Mouse (Mus musculus): ENCODE results near the gene Ntrk2. TPM values are rescaled to one million over a fixed set of nuclear protein-coding genes. Genes with fewer than 3 reads are reported as not detected.

Ntrk2 gene
- 1.1 and 1.2 TPM in 2 replicates for polyA plus RNA-seq (2012; rRNA removed)

- WGBS: under 1% methylated on average over 47 of the region's 47 CpGs
- peak; percentile 35 for DNase-seq (ENCODE audit: low read depth, low spot score)
Measured at GRCm38 (mm10) chr13:58806397-58806892, at the start of gene Ntrk2. Gene Ntrk2, plus strand, starts transcription at chr13:58806569.

DNA sequence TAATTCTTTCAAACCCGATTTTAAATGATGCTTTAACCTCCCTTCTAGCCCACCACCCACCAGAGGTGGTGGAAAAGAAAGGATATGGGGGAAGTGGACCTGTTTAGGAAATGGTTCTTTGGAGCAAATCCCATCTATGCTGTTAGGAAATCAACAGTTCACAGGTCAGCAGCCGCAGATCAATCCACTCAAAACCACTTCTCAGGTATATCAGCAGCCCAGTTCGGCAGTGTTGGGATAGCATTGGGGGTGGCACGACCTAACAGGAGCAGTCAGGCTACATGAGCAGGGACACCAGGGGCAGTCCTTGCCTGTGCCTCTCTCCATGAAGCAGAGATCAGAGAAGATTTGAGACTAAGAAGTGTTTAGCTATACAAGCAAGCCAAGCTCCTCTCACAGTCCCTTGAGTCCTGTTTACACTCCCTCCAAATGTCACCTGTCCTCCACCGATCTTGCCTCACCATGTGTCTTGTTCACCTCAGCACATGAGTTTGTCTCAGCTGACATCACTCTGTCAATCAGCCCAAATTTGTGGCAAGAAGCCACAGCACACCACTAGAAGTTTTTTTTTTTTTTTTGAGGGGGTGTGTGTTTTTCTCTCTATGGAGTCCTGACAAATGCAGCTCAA lies 45.3 kb upstream of the Ntrk2 start:
- WGBS: 86% methylated on average over 5 of the region's 5 CpGs
- DNase-seq (ENCODE audit: low read depth, low spot score): no peak

- WGBS: 88% methylated on average over 6 of the region's 6 CpGs
- no peak for DNase-seq (ENCODE audit: low read depth, low spot score)
Measured at GRCm38 (mm10) chr13:58768258-58768657, 38.1 kb upstream of the Ntrk2 start.

DNA sequence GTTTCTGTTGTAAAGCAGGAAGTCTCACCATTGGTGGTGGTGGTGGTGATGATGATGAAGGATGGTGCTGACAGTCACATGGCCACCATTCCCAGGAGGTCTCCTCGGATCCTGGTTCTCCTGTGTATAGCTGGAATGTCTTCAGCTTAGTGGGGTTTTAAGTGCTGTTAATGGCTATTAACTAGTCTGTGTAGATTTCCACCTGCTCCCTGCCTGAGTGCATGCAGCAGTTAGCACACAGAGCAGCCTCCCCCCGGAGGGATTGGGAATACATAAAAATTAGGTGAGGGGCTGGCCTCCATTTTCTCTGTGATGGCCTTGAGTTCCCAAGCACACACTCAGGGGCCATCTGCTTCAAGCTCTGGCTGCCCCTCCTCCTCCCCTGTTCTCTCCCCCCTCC lies 36.9 kb upstream of the Ntrk2 start:
- DNase-seq (ENCODE audit: low read depth, low spot score): no peak
- WGBS: 62% methylated on average over 2 of the region's 2 CpGs

- 91% methylated on average over 14 of the region's 14 CpGs for WGBS
Measured at GRCm38 (mm10) chr13:58779261-58779660, 27.1 kb upstream of the Ntrk2 start.

GRCm38 (mm10) chr13:58786476-58786875 lies 19.9 kb upstream of the Ntrk2 start:
- no peak for DNase-seq (ENCODE audit: low read depth, low spot score)
- WGBS: 23% methylated on average over 3 of the region's 3 CpGs

More at GRCm38 (mm10) chr13:58779261-58779660, 27.1 kb upstream of the Ntrk2 start:
- no peak for DNase-seq (ENCODE audit: low read depth, low spot score)

DNA sequence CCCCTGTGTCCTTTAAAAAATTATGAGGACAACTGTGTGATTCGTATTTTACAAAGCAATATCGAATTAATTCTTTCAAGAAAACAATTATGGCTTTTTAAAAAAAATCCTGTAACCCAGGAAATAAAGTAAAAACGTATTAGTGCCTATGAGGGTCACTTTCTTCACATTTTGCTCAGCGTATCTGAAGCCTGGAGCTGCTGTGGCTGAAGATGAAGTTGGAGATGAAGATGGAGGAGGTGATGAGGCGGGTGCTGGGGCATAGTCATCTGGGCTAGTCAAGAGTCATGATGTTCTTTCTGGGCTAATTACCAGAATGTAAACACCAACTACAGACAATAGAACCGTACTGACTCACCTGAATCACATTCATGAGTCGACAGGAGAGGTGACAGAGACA lies 15.6 kb upstream of the Ntrk2 start:
- DNase-seq (ENCODE audit: low read depth, low spot score): no peak
- 62% methylated on average over 7 of the region's 7 CpGs for WGBS

DNA sequence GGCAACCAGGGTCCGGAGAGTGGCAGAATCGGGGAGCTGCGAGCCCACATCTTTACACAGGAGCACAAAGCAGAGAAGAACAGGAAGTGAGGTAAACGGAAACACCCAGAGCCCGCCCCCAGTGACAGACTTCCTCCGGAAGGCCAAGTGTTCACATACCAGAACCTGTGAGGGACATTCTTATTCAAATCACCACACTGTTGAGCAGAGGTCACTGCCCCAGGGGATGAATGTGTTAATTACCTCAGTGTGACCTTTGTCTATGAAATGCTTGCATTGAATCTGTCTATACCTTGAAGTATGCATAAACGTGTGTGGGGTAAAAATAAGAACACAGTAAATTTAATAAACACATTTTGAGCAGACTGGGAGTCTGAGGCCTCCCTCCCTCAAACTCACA lies 9.0 kb upstream of the Ntrk2 start:
- 93% methylated on average over 7 of the region's 7 CpGs for WGBS

DNA sequence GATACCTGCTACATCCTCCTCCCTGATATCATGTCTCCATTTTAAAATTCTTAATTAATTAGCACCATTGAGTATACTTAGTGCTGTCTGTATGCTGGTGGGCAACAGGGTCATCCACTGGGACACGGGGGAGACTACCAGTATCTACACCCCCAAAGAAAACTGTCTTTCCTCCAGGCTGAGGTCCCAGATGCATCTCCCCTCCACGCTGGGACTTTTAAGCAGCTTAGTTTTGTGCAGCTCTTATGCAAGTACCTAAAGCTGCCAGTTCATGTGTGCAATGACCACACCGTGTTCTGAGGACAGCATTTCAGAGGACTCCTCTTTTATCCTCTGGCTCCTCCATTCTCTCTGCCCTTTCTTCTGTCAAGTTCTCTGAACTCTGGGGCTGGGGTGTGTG lies 5.1 kb upstream of the Ntrk2 start:
- 72% methylated on average over 3 of the region's 3 CpGs for WGBS
- DNase-seq (ENCODE audit: low read depth, low spot score): no peak

More for the DNA sequence above, 9.0 kb upstream of the Ntrk2 start:
- DNase-seq (ENCODE audit: low read depth, low spot score): no peak

DNA sequence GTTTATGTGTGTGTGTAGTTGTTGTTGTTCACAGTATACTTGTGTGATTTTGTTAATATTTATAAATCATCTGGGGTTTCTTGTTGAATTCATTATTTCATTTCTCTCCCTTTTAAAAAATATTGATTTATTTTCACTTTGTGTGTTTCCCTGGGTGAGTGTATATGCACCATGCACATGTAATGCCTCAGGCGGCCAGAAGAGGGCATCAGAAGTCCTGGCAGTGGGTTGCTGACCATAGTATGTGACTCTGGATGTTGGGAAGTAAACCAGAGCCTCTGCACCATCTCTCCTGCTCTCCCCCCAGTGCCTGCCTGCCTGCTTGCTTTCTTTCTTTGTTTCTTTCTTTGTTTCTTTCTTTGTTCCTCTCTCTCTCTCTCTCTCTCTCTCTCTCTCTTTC lies 2.5 kb upstream of the Ntrk2 start:
- no peak for DNase-seq (ENCODE audit: low read depth, low spot score)
- 6% methylated on average over 1 of the region's 1 CpGs for WGBS

DNA sequence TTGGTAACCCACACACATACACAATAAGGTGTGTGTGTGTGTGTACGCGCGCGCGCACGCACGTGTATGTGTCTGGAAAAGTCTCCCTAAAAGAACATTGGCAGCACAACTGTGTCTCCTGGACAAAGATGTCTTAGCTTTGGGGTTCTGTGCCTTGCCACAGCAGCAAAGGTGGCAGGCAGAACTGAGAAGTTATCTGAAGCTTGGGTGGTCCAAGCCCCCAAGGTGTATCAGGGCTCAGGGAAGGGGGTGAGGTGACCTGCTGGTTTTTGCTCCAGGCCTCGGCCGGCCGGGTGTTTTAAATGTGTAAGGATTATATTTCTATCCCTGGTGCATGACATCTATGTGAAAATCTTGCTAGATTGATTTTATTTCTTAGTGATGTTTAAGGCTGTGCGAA lies 536 bp upstream of the Ntrk2 start:
- DNase-seq (ENCODE audit: low read depth, low spot score): no peak
- 88% methylated on average over 11 of the region's 11 CpGs for WGBS

- 1% methylated on average over 34 of the region's 34 CpGs for WGBS
Measured at GRCm38 (mm10) chr13:58806896-58807628, 693 bp downstream of the Ntrk2 start.

DNA sequence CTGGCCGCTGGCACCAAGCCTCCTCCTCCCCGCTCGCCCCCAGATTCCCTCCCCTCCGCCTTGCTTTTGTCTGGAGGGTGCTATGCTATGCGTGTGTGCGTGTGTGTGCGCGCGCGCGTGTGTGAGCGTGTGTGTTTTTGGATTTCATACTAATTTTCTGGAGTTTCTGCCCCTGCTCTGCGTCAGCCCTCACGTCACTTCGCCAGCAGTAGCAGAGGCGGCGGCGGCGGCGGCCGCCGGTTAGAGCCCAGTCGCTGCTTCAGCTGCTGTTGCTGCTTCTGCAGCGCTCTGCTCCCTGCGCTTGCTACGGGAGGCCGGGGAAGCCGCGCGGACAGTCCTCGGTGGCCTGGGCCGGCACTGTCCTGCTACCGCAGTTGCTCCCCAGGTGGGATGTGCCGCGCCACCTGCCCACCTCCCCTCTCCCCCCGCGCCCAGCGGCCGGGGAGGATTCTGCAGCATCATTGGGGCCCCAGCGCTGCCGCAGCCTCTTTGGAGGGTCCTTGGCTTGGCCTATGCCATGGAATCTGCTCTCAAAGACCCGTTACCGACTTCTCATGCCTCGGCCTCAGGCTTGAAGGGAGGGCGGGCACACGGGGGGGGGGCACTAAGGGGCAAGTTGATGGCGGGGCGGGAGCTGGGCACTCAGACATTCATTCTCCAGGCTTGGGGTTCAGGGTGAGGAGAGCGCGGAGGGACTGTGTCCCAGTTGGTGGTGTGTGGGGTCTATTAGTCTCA lies 1.4 kb downstream of the Ntrk2 start:
- under 1% methylated on average over 50 of the region's 50 CpGs for WGBS
- DNase-seq (ENCODE audit: low read depth, low spot score): no peak

More at GRCm38 (mm10) chr13:58806896-58807628, 693 bp downstream of the Ntrk2 start:
- DNase-seq (ENCODE audit: low read depth, low spot score): no peak

DNA sequence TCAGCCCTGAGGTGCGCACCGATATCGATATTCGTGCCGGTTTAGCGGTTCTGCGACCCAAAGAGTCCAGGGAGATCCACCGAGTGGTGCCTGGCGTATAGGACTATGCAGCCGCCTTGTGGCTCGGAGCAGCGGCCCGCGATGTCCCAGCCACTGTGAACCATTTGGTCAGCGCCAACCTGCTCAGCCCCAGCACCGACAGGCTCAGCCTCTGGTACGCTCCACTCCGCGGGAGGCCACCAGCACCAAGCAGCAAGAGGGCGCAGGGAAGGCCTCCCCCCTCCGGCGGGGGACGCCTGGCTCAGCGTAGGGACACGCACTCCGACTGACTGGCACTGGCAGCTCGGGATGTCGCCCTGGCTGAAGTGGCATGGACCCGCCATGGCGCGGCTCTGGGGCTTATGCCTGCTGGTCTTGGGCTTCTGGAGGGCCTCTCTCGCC lies 2.0 kb downstream of the Ntrk2 start:
- WGBS: under 1% methylated on average over 32 of the region's 32 CpGs
- no peak for DNase-seq (ENCODE audit: low read depth, low spot score)

- WGBS: 80% methylated on average over 8 of the region's 8 CpGs
- DNase-seq (ENCODE audit: low read depth, low spot score): no peak
Measured at GRCm38 (mm10) chr13:58809930-58810329, 3.6 kb downstream of the Ntrk2 start.

DNA sequence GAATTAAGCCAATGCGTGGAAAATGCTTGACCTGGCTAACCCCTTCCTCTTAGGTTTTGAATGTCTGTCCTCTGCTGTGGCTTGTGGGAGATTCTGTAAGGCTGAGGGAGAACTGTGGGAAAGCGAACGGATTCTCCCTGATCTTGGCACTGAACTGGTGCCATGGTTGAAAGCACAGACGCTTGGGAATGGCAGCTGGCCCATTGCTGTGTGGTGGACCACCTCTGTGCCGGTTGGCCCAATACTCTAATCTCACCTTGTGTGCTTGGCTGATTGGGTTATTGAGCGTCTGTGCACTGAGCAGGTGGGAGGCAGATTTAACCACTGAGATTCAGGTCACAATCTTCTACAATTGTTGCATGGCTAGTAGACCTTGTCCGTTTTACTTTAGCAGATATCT lies 18.4 kb downstream of the Ntrk2 start:
- 92% methylated on average over 7 of the region's 7 CpGs for WGBS

GRCm38 (mm10) chr13:58826356-58827197 lies 20.2 kb downstream of the Ntrk2 start:
- 81% methylated on average over 14 of the region's 14 CpGs for WGBS

More for the DNA sequence above, 18.4 kb downstream of the Ntrk2 start:
- no peak for DNase-seq (ENCODE audit: low read depth, low spot score)

DNA sequence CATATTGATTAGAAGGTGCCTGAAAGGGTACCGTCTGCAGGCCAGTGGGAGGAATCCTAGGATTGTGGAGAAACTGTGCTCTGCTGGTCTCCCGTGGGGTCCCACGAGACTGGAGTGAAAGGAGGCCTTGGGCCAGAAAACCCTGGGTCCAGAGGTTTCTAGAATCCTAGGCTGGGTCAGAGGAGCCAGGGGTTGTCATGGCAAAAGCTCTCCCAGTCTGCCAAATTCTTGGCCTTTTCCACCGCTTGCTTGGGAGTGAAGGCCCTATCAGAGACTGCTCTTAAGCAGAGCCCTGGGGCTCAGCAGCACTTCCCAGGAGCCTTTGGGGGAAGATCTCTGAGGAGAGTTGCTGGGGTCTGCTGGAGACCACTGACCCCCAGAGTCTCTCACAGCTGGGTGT lies 25.6 kb downstream of the Ntrk2 start:
- DNase-seq (ENCODE audit: low read depth, low spot score): no peak
- 91% methylated on average over 4 of the region's 4 CpGs for WGBS

More at GRCm38 (mm10) chr13:58826356-58827197, 20.2 kb downstream of the Ntrk2 start:
- no peak for DNase-seq (ENCODE audit: low read depth, low spot score)

GRCm38 (mm10) chr13:58834726-58835125 lies 28.4 kb downstream of the Ntrk2 start:
- WGBS: 69% methylated on average over 4 of the region's 4 CpGs
- no peak for DNase-seq (ENCODE audit: low read depth, low spot score)

Data from large intestine, adult 2 months (tissue).